Mouse (Mus musculus) hindbrain, embryonic 10.5 days (tissue): ENCODE data around the gene Myof. TPM values are rescaled to one million over a fixed set of nuclear protein-coding genes. Genes with fewer than 3 reads are reported as not detected.

Experiments used
- DNase-seq: peaks from one replicate; pipeline ENCODE4 v3.0.0-alpha.2; 2017; ENCODE audit warnings: low spot score
- H3K27ac ChIP-seq: fragments of 300-500 bp; sonication (generic); 2 replicates; pipeline ENCODE4 v1.5.1; 2016; ENCODE audit warnings: mild to moderate bottlenecking, moderate library complexity
- H3K27me3 ChIP-seq: fragments of 300-500 bp; sonication (generic); 2 replicates; pipeline ENCODE4 v1.6.1; 2016; ENCODE audit warnings: mild to moderate bottlenecking; ENCODE audit not compliant: poor library complexity, insufficient read depth, severe bottlenecking
- H3K36me3 ChIP-seq: fragments of 300-500 bp; sonication (generic); 2 replicates; pipeline ENCODE4 v1.6.1; 2016; ENCODE audit warnings: mild to moderate bottlenecking, moderate library complexity
- H3K4me1 ChIP-seq: fragments of 300-500 bp; sonication (generic); replicated peaks from 2 replicates; pipeline ENCODE4 v1.6.1; 2016; ENCODE audit warnings: mild to moderate bottlenecking
- H3K4me3 ChIP-seq: fragments of 300-500 bp; sonication (generic); 2 replicates; pipeline ENCODE4 v1.5.1; 2016; ENCODE audit warnings: mild to moderate bottlenecking, moderate library complexity
- H3K9me3 ChIP-seq: fragments of 300-500 bp; sonication (generic); 2 replicates; pipeline ENCODE4 v1.6.1; 2016; ENCODE audit warnings: mild to moderate bottlenecking, moderate library complexity
- WGBS: fragments of 180-500 bp; shearing (Covaris S2); methylation state at CpG from one replicate; pipeline ENCODE4 v1.1.7; 2016; 5-methylcytosine and 5-hydroxymethylcytosine counted together
- polyA plus RNA-seq: library from polyadenylated mRNA; unstranded; fragments of >200 nt; fragmentation: Nextera tagmentation; extraction: Ambion mirVana; gene quantifications from 2 replicates; pipeline ENCODE4 v1.2.1, GENCODE M21; 2016

Myof gene
- polyA plus RNA-seq, 1 experiment from 2014 or later: 2.4 TPM

- DNase-seq: no peak
- Histone ChIP-seq H3K9me3 (no peaks in the 10 kb centered on the region), H3K36me3 (no peaks in the 10 kb centered on the region), H3K27ac (no peak overlapping the region), H3K4me3 (no peak overlapping the region), H3K4me1 (0 out of 2 replicates have a peak, but pooled peaks cover 5% of the 10 kb centered on the region), H3K27me3 (no peaks in the 10 kb centered on the region)
- 89% methylated on average over 4 of the region's 4 CpGs for WGBS
These were observed 55.2 kb downstream of the Myof start for GRCm38 (mm10) chr19:37988156-37988555.

DNA sequence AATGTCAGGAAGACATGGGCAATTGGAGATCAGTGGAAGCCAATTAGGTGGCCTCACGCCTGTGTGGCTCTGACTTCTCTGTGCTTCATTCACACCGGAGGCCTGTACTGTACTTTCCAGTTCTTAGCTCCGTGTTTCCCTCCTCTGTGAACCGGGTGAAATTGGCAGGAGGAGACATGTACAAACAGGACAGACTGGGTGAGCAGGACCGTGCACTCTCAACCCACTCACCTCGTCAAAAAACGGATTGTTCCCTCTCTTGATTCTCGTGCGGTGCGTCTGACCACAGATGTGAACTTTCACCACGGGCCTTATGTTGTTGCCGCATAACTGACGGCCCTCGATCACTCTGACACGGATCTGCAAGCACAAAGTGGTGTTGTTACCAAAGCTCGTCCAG is 57.6 kb downstream of the Myof start:
- Histone ChIP-seq H3K36me3 (no peaks in the 10 kb centered on the region), H3K4me1 (no peaks in the 10 kb centered on the region), H3K4me3 (no peak overlapping the region), H3K9me3 (no peaks in the 10 kb centered on the region), H3K27me3 (no peaks in the 10 kb centered on the region), H3K27ac (no peak overlapping the region)
- DNase-seq: no peak
- 89% methylated on average over 16 of the region's 16 CpGs for WGBS

DNA sequence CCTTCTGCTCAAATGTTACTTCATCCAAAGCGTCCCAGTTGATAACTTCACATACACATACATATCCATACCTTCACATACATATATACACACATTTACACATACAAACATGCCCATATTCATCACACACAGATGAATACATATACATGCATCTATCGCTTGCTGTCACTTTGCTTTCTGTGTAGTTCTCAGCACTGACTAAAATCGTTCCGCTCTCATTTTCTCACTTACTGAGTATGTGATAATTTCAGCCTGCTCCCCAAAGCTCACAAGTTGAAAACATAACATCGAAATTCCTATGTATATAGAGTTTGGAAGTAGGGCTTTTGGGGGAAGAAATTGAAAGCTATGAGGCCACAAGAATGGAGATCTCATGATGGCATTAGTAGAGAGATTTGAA is 67.4 kb downstream of the Myof start:
- no peak for DNase-seq

GRCm38 (mm10) chr19:37970571-37970970 is 72.8 kb downstream of the Myof start:
- Histone ChIP-seq H3K9me3 (no peaks in the 10 kb centered on the region), H3K4me3 (no peak overlapping the region), H3K36me3 (no peaks in the 10 kb centered on the region), H3K27me3 (no peaks in the 10 kb centered on the region), H3K27ac (no peak overlapping the region), H3K4me1 (no peaks in the 10 kb centered on the region)
- WGBS: 91% methylated on average over 4 of the region's 4 CpGs
- DNase-seq: no peak

More for the DNA sequence above, 67.4 kb downstream of the Myof start:
- Histone ChIP-seq H3K4me1 (no peaks in the 10 kb centered on the region), H3K4me3 (no peak overlapping the region), H3K27ac (no peak overlapping the region), H3K9me3 (no peaks in the 10 kb centered on the region), H3K27me3 (no peaks in the 10 kb centered on the region), H3K36me3 (no peaks in the 10 kb centered on the region)
- 89% methylated on average over 5 of the region's 5 CpGs for WGBS

DNA sequence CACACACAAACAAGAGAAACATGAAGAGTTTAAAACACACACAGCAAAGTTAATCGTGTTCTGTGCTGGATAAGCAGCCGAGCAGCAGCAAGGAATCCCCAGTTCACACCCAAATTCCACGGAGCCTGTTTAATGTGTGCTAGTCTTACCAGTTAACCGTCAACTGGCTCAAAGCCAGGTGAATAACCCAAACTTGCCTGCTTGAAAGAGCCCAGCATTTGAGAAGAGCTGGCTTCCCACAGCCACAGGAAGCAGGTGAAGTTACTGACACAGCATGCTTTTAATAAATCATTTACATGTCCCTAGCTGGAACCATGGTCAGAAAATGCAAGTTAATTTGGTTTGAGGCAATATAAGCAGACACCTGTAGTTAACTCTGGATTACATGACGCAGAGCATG is 73.4 kb downstream of the Myof start:
- H3K4me1 ChIP-seq: no peaks in the 10 kb centered on the region
- no peaks in the 10 kb centered on the region for H3K36me3 ChIP-seq
- no peaks in the 10 kb centered on the region for H3K9me3 ChIP-seq
- no peaks in the 10 kb centered on the region for H3K27me3 ChIP-seq
- no peak for DNase-seq
- no peak overlapping the region for H3K27ac ChIP-seq
- no peak overlapping the region for H3K4me3 ChIP-seq
- WGBS: 84% methylated on average over 5 of the region's 5 CpGs

- 72% methylated on average over 4 of the region's 4 CpGs for WGBS
These were observed 77.5 kb downstream of the Myof start for GRCm38 (mm10) chr19:37965828-37966227.

DNA sequence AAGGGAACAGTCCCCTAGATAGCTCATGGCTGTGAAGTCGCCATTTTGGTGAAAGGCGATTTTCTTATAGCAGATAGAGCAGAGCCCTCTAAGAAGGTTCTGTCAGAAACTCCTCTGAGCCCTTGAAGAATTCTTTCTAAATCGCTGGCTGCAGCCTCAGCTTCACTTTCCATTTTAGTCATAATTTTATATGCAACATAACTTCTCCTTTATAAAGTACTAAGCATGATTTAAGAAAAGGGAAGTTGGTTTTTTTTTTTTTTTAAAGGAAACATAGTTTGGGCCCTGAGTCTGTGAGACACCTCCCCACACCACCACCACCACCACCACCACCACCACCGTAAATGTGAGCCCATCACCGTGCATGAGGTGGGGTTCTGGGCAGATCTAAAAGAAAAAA is 80.0 kb downstream of the Myof start:
- Histone ChIP-seq H3K4me3 (no peak overlapping the region), H3K27ac (no peak overlapping the region), H3K27me3 (no peaks in the 10 kb centered on the region), H3K36me3 (no peaks in the 10 kb centered on the region), H3K4me1 (no peaks in the 10 kb centered on the region), H3K9me3 (no peaks in the 10 kb centered on the region)
- no peak for DNase-seq
- 90% methylated on average over 5 of the region's 5 CpGs for WGBS

More at GRCm38 (mm10) chr19:37965828-37966227, 77.5 kb downstream of the Myof start:
- Histone ChIP-seq H3K4me3 (no peak overlapping the region), H3K9me3 (no peaks in the 10 kb centered on the region), H3K27ac (no peak overlapping the region), H3K27me3 (no peaks in the 10 kb centered on the region), H3K36me3 (no peaks in the 10 kb centered on the region), H3K4me1 (no peaks in the 10 kb centered on the region)
- DNase-seq: no peak

DNA sequence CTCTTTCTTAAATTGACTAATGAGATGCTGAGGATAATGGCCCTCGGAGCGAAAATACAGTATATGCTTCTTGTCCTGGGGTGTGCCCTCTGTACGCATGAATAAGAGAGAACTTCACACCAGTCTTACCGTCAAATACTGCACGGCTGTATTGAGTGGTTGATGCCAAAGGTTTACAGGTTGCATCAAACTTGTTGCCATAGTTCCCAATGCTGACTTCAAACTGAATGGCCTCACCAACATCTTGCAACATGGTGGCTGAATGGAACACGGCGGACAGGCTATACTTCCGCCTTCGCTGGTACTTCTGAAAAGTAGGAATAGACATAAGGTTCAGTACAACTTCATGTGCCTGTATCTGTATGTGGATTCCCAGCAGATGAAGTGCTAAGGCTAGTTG is 82.6 kb downstream of the Myof start:
- WGBS: 94% methylated on average over 9 of the region's 9 CpGs
- Histone ChIP-seq H3K27ac (no peak overlapping the region), H3K4me3 (no peak overlapping the region), H3K4me1 (no peaks in the 10 kb centered on the region), H3K9me3 (no peaks in the 10 kb centered on the region), H3K36me3 (no peaks in the 10 kb centered on the region), H3K27me3 (no peaks in the 10 kb centered on the region)
- DNase-seq: no peak

- Histone ChIP-seq H3K4me1 (no peaks in the 10 kb centered on the region), H3K4me3 (no peak overlapping the region), H3K27me3 (no peaks in the 10 kb centered on the region), H3K27ac (no peak overlapping the region), H3K36me3 (no peaks in the 10 kb centered on the region), H3K9me3 (no peaks in the 10 kb centered on the region)
- 90% methylated on average over 10 of the region's 10 CpGs for WGBS
- DNase-seq: no peak
These were observed 83.7 kb downstream of the Myof start for GRCm38 (mm10) chr19:37959543-37960215.

- Histone ChIP-seq H3K27ac (no peak overlapping the region), H3K27me3 (no peaks in the 10 kb centered on the region), H3K4me1 (no peaks in the 10 kb centered on the region), H3K36me3 (no peaks in the 10 kb centered on the region), H3K9me3 (no peaks in the 10 kb centered on the region), H3K4me3 (no peak overlapping the region)
- no peak for DNase-seq
- 54% methylated on average over 6 of the region's 6 CpGs for WGBS
These were observed 84.3 kb downstream of the Myof start for GRCm38 (mm10) chr19:37959076-37959475.

GRCm38 (mm10) chr19:37957256-37957655 is 86.1 kb downstream of the Myof start:
- Histone ChIP-seq H3K4me3 (no peak overlapping the region), H3K36me3 (no peaks in the 10 kb centered on the region), H3K4me1 (no peaks in the 10 kb centered on the region), H3K27me3 (no peaks in the 10 kb centered on the region), H3K27ac (no peak overlapping the region), H3K9me3 (no peaks in the 10 kb centered on the region)
- DNase-seq: no peak
- WGBS: 85% methylated on average over 7 of the region's 7 CpGs

GRCm38 (mm10) chr19:37956006-37956405 is 87.4 kb downstream of the Myof start:
- H3K27me3 ChIP-seq: no peaks in the 10 kb centered on the region
- no peak overlapping the region for H3K4me3 ChIP-seq
- H3K36me3 ChIP-seq: no peaks in the 10 kb centered on the region
- WGBS: 85% methylated on average over 3 of the region's 3 CpGs
- DNase-seq: no peak
- no peaks in the 10 kb centered on the region for H3K9me3 ChIP-seq
- no peak overlapping the region for H3K27ac ChIP-seq
- no peaks in the 10 kb centered on the region for H3K4me1 ChIP-seq

GRCm38 (mm10) chr19:37955425-37956001 is 87.9 kb downstream of the Myof start:
- H3K4me1 ChIP-seq: no peaks in the 10 kb centered on the region
- DNase-seq: peak; percentile 67
- no peaks in the 10 kb centered on the region for H3K9me3 ChIP-seq
- H3K27me3 ChIP-seq: no peaks in the 10 kb centered on the region
- H3K4me3 ChIP-seq: no peak overlapping the region
- 37% methylated on average over 7 of the region's 7 CpGs for WGBS
- no peaks in the 10 kb centered on the region for H3K36me3 ChIP-seq
- H3K27ac ChIP-seq: no peak overlapping the region
